Mouse (Mus musculus) CH12.LX (cell line): Measurements from ENCODE around the gene Gm10409.
"Not testable (repeated sequence)": the region's sequence is repeated elsewhere in the genome, so short reads cannot be mapped to it uniquely, and the experiment has no call there.

ENCODE experiments used
- BHLHE40 ChIP-seq: IDR thresholded peaks from 2 replicates; pipeline ENCODE4 v1.6.1; 2011; ENCODE audit warnings: mild to moderate bottlenecking, low read depth, low read length, improper control_type of control experiment
- POLR2A ChIP-seq: IDR thresholded peaks from 2 replicates; pipeline ENCODE4 v1.6.1; 2011; ENCODE audit warnings: low read depth, mild to moderate bottlenecking, improper control_type of control experiment, low read length
- USF2 ChIP-seq: conservative IDR thresholded peaks from 2 replicates; pipeline ENCODE4 v1.6.1; 2011; ENCODE audit warnings: low read depth, low read length, improper control_type of control experiment

DNA sequence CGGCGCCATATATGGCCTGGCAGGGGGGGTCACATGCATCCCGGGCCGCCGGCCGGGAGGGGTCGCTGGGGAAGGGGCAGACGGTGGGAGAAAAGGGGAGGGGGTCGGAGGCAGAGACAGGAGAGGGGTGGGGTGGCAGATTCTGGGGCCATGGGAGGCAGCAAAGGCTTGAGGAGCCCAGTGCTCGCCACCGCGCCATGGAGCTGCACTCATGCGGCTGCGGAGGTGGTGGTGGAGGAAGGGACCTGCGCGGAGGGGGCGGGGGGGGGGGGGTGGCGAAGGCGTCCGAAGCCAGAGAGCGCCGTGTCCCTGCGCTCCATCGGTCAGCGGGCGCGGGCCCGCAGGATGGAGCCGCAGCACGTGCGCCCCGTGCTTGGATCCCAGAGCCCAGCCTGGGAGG lies at the start of gene Gm10409:
- not testable (repeated sequence) for TF ChIP-seq BHLHE40, USF2, POLR2A
